Mouse (Mus musculus) liver, embryonic 14.5 days (tissue): Measurements from ENCODE around the gene Fbxo9.

Experiments
- CTCF ChIP-seq: IDR thresholded peaks from 2 replicates; pipeline ENCODE4 v1.5.1; 2016; ENCODE audit warnings: antibody characterized with exemption, low read depth, control low read depth
- EP300 ChIP-seq: IDR thresholded peaks from 2 replicates; pipeline ENCODE4 v1.6.1; 2016; ENCODE audit warnings: antibody characterized with exemption, low read depth

DNA sequence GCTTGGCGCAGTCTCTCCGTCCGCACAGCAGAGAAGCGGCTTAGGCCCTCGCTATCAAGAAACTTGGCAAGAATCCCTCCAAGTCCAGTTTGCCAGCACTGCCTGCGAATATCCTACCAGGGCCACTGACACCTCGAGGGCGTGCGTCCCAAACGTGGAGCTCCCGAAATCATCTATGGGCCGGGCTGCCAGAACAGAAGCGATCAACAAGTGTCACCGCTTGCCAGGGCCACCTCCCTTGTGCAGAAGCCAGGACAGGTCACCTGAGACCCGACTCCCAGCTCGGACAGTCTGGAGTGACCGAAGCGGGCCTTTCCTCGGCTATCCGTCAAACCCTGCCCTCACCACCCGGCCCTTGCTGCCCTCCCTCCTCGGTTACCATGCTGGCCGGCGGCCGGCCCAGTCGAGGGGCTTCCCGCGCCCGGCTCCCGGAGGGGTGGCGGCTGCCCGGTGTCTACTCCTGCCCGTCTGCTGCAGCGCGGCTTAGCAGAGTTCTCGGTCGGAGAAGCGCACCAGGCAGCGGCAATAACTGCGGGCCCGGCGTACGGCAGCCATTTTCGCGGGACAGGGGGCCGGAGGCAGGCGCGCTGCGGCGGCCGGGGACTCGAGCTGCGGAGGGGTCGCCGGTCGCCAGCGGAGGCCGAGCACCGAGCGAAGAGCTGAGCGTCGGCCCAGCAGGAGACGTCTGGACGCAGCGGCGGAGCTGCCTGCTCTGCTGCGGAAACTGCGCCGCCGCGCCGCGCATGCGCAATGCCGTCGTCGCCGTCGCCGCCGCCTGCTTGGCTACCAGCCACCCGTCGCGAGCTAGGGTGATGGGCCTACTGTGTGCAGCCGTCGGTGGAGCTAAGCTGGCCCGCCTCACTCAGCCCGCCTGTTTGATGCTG is 711 bp downstream of the Fbxo9 start:
- no peak; the same call in 1 of the 2 replicates for TF ChIP-seq CTCF
- TF ChIP-seq EP300 = no peak
